Mouse (Mus musculus) limb, embryonic 14.5 days (tissue): Measurements from ENCODE around the gene Klk4. TPM values are rescaled to one million over a fixed set of nuclear protein-coding genes. Genes with fewer than 3 reads are reported as not detected.
A peak's percentile ranks its signal among the peaks of the same experiment; 100 is the strongest.

Experiments
- ATAC-seq: fragments of 200-750 bp; cut with Nextera tagmentation; 2 replicates; pipeline ENCODE4 v1.8.0; 2017; ENCODE audit warnings: low read depth, moderate number of reproducible peaks, moderate TSS enrichment; ENCODE audit not compliant: low FRiP score
- DNase-seq: peaks from one replicate; pipeline ENCODE4 v3.0.0-alpha.2; 2015; ENCODE audit warnings: low spot score
- H3K27ac ChIP-seq: fragments of 300-500 bp; sonication (generic); replicated peaks from 2 replicates; pipeline ENCODE4 v1.5.1; 2014; ENCODE audit warnings: low read depth, mild to moderate bottlenecking, low read length, moderate library complexity, mixed read lengths
- H3K27me3 ChIP-seq: fragments of 300-500 bp; sonication (generic); 2 replicates; pipeline ENCODE4 v1.6.1; 2014; ENCODE audit warnings: low read length, mixed read lengths; ENCODE audit not compliant: control insufficient read depth, insufficient read depth
- H3K36me3 ChIP-seq: fragments of 300-500 bp; sonication (generic); 2 replicates; pipeline ENCODE4 v1.6.1; 2014; ENCODE audit warnings: mild to moderate bottlenecking, low read length, moderate library complexity, mixed read lengths; ENCODE audit not compliant: control insufficient read depth, insufficient read depth
- H3K4me1 ChIP-seq: fragments of 300-500 bp; sonication (generic); 2 replicates; pipeline ENCODE4 v1.6.1; 2014; ENCODE audit warnings: antibody characterized with exemption, low read length, mixed read lengths; ENCODE audit not compliant: control insufficient read depth, insufficient read depth
- H3K4me2 ChIP-seq: fragments of 300-500 bp; sonication (generic); replicated peaks from 2 replicates; pipeline ENCODE4 v1.6.1; 2014; ENCODE audit warnings: low read depth, mild to moderate bottlenecking, low read length, moderate library complexity; ENCODE audit not compliant: severe bottlenecking
- H3K4me3 ChIP-seq: fragments of 300-500 bp; sonication (generic); replicated peaks from 2 replicates; pipeline ENCODE4 v1.5.1; 2014; ENCODE audit warnings: low read length
- H3K9ac ChIP-seq: fragments of 300-500 bp; sonication (generic); 2 replicates; pipeline ENCODE4 v1.6.1; 2014; ENCODE audit warnings: mild to moderate bottlenecking, low read depth, low read length, moderate library complexity; ENCODE audit not compliant: severe bottlenecking
- H3K9me3 ChIP-seq: fragments of 300-500 bp; sonication (generic); 2 replicates; pipeline ENCODE4 v1.6.1; 2016; ENCODE audit warnings: low read length; ENCODE audit not compliant: control insufficient read depth
- POLR2A ChIP-seq: fragments of 200-500 bp; IDR thresholded peaks from 2 replicates; pipeline ENCODE4 v1.8.0; 2012; ENCODE audit warnings: inconsistent platforms, mild to moderate bottlenecking, moderate library complexity, borderline replicate concordance; ENCODE audit not compliant: insufficient read depth, insufficient read length; ENCODE audit errors: extremely low read depth
- WGBS: fragments of 180-500 bp; shearing (Covaris S2); extraction: QIAGEN DNeasy Blood & Tissue Kit; methylation state at CpG from one replicate; pipeline ENCODE4 v1.1.7; 2014; 5-methylcytosine and 5-hydroxymethylcytosine counted together
- polyA plus RNA-seq, 2 experiments: library from polyadenylated mRNA; depleted of rRNA in 1 of 2; stranded (reverse) in 1 of 2; unstranded in 1 of 2; fragments of >200 nt; fragmentation: Nextera tagmentation in 1 of 2; extraction: Ambion mirVana in 1 of 2; gene quantifications; 2 replicates each; pipeline versions ENCODE4 v1.2.1 to v1.2.3; 2012 to 2014

The Klk4 gene
- polyA plus RNA-seq, 2 experiments: 0.09 TPM; not detected in 1

DNA sequence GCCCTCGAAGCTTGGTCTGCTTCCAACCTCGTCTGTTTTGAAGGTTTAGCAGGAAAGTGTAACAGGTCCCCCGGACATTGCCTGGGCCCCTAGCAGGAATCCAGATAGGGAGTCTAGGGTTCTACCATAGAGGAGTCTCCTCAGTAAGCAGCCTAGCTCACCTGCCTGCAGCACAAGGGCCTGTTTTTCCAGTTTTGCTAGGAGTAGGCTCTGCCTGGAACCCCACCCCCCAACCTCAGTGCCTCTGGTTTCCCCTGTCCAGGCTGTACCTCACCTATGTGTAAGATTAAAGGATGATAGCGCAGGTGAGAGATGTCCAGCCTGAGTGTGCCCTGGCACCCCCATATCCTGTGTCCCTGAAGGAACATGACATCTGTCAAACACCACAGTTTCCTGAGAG, 4.5 kb upstream of the Klk4 start:
- no peak for ATAC-seq
- 60% methylated on average over 4 of the region's 4 CpGs for WGBS
- Histone ChIP-seq H3K27me3 (no peaks in the 10 kb centered on the region), H3K4me1 (0 out of 2 replicates have a peak, but pooled peaks cover 4% of the 10 kb centered on the region), H3K4me2 (no peak overlapping the region), H3K27ac (no peak overlapping the region), H3K4me3 (no peak overlapping the region), H3K9me3 (no peaks in the 10 kb centered on the region), H3K36me3 (no peaks in the 10 kb centered on the region), H3K9ac (no peak overlapping the region)
- DNase-seq: peak; percentile 40
- no peak for TF ChIP-seq POLR2A

DNA sequence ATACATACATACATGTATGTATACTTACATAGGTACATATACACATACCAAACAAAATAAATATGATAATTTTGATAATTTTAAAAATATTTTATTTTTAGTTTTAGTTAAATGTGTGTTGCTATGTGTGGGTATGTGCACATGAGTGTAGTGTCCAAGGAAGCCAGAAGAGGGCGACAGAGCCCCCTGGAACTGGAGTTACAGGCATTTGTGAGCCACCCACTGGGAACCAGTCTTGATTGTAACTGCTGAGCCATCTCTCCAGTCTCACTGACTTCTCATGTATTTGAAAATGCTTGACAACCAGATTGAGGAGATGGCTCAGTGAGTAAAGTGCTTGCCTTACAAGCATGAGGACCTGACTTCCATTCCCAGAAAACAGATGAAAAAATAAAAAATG, 2.7 kb upstream of the Klk4 start:
- Histone ChIP-seq H3K36me3 (no peaks in the 10 kb centered on the region), H3K4me2 (no peak overlapping the region), H3K4me3 (no peak overlapping the region), H3K9ac (no peak overlapping the region), H3K27ac (no peak overlapping the region), H3K27me3 (no peaks in the 10 kb centered on the region), H3K4me1 (0 out of 2 replicates have a peak, but pooled peaks cover 4% of the 10 kb centered on the region), H3K9me3 (no peaks in the 10 kb centered on the region)
- TF ChIP-seq POLR2A: no peak
- DNase-seq: no peak
- no peak for ATAC-seq
- 28% methylated on average over 1 of the region's 1 CpGs for WGBS

DNA sequence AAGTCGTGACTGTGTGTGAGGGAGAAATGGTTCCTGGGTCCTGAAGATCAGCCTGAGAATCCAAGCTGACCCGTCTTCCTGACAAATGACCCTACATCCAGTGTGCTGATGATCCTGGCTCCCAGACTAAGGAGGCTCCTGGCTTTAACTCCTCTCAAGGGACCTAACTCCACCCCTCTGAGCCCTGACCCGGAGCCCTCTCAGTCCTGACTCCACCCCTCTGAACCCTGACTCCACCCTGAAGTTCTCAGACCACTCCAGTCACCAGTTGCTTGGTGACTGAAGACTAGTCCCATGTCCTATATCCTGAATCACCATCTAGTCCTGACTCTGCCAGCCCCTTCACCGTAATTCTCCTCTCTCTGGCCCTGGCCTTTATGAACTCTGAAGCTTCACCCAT, 1.4 kb downstream of the Klk4 start:
- WGBS: 14% methylated on average over 4 of the region's 4 CpGs
- H3K27ac ChIP-seq: no peak overlapping the region
- no peak for ATAC-seq
- no peak overlapping the region for H3K4me2 ChIP-seq
- H3K36me3 ChIP-seq: no peaks in the 10 kb centered on the region
- H3K9me3 ChIP-seq: no peaks in the 10 kb centered on the region
- no peak overlapping the region for H3K9ac ChIP-seq
- H3K4me3 ChIP-seq: no peak overlapping the region
- 0 out of 2 replicates have a peak, but pooled peaks cover 4% of the 10 kb centered on the region for H3K4me1 ChIP-seq
- TF ChIP-seq POLR2A: no peak
- no peaks in the 10 kb centered on the region for H3K27me3 ChIP-seq
- no peak for DNase-seq

DNA sequence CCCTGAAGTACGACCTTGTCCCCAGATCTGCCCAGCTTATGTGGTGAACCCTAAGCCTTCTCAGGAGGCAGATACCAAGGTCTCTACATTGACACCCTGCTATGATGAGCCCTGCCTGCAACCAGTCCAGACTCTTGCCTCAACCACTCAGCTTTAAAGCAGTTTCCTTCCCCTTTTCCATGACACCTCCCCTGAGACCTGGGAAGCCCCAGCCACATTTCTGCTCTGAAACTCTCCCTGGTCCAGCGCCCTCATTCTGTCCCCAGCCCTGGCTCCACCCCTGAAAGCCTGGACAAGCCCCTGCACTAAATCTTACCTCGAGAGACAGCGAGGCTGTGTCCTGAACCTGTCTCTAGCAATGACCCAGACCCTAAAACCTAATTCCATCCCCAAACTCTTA, 1.9 kb downstream of the Klk4 start:
- Histone ChIP-seq H3K9ac (no peak overlapping the region), H3K36me3 (no peaks in the 10 kb centered on the region), H3K4me3 (no peak overlapping the region), H3K27ac (no peak overlapping the region), H3K4me2 (no peak overlapping the region), H3K27me3 (no peaks in the 10 kb centered on the region), H3K9me3 (no peaks in the 10 kb centered on the region), H3K4me1 (0 out of 2 replicates have a peak, but pooled peaks cover 4% of the 10 kb centered on the region)
- ATAC-seq (no peak), DNase-seq (no peak)
- no peak for TF ChIP-seq POLR2A
- 20% methylated on average over 4 of the region's 4 CpGs for WGBS

DNA sequence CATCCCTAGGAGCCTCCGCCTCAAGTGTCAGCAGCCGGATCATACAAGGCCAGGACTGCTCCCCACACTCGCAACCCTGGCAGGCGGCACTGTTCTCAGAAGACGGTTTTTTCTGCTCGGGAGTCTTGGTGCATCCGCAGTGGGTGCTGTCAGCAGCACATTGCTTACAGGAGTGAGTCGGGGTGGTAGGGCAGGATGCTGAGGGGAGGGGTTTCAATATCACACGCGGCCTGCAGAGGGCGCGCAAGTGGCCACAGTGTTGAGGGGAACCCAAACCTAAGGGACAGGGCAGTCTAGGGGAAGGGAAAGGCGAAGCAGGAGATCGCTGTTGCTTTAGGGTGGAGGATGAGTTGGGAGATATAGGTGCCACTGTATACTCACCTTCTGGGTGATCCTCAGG, 2.6 kb downstream of the Klk4 start:
- Histone ChIP-seq H3K27me3 (no peaks in the 10 kb centered on the region), H3K4me2 (0 out of 2 replicates have a peak overlapping the region, but pooled peaks have one; percentile 26), H3K9ac (no peak overlapping the region), H3K27ac (no peak overlapping the region), H3K4me1 (0 out of 2 replicates have a peak, but pooled peaks cover 4% of the 10 kb centered on the region), H3K36me3 (no peaks in the 10 kb centered on the region), H3K4me3 (no peak overlapping the region), H3K9me3 (no peaks in the 10 kb centered on the region)
- 11% methylated on average over 14 of the region's 14 CpGs for WGBS
- DNase-seq (no peak), ATAC-seq (no peak)
- no peak for TF ChIP-seq POLR2A

DNA sequence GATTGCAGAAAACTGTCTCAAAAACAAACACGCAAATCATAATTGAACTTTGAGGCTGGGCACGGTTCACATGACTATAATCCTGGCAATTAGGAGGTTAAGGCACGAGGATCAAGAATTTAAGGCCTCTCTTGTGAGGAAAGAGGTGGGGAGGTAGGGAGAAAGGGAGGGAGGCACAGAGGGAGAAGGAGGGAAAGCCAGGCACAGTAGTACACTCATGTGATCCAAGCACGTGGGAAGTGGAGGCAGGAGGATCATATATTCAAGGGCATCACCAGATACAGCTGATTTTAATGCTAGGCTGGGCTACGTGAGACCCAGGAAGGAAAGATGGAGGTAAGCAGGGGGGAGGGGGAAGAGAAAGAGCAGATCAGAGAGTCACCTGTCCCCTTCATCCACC, 10.4 kb downstream of the Klk4 start:
- no peak for ATAC-seq
- TF ChIP-seq POLR2A: no peak
- Histone ChIP-seq H3K9ac (no peak overlapping the region), H3K4me3 (no peak overlapping the region), H3K27me3 (no peaks in the 10 kb centered on the region), H3K36me3 (no peaks in the 10 kb centered on the region), H3K9me3 (no peaks in the 10 kb centered on the region), H3K4me1 (no peaks in the 10 kb centered on the region), H3K27ac (no peak overlapping the region), H3K4me2 (no peak overlapping the region)
- DNase-seq: no peak
- WGBS: 42% methylated on average over 5 of the region's 5 CpGs
